Mouse (Mus musculus): ENCODE results near the gene Shisal1.

DNA sequence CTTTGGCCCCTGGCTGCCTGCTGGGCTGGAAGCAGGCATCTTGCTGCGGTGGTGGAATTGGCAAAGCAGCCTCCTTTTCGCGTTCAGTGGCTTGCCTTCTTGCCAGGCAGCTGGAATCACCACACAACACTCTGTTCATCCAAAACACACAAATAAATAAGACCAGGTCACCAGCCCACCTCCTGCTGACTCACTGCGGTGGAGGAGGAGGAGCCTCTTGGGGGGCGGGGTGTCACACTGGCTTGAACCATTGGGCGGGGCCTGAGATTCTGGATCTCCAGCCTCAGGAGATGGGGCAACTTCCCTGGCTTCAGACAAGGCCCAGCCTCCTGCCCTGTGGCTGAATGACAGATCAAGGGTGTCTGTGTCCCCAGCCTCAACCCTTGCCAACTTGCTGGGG, 34.5 kb downstream of the Shisal1 start:
- no peak for TF ChIP-seq CTCF (IDR thresholded peaks at IDR 0.05)
- no peak for TF ChIP-seq EP300 (IDR thresholded peaks at IDR 0.05)

Measured in lung, postnatal 0 days (tissue).